Mouse (Mus musculus): ENCODE measurements around the gene Stoml1.

Gene Stoml1

DNA sequence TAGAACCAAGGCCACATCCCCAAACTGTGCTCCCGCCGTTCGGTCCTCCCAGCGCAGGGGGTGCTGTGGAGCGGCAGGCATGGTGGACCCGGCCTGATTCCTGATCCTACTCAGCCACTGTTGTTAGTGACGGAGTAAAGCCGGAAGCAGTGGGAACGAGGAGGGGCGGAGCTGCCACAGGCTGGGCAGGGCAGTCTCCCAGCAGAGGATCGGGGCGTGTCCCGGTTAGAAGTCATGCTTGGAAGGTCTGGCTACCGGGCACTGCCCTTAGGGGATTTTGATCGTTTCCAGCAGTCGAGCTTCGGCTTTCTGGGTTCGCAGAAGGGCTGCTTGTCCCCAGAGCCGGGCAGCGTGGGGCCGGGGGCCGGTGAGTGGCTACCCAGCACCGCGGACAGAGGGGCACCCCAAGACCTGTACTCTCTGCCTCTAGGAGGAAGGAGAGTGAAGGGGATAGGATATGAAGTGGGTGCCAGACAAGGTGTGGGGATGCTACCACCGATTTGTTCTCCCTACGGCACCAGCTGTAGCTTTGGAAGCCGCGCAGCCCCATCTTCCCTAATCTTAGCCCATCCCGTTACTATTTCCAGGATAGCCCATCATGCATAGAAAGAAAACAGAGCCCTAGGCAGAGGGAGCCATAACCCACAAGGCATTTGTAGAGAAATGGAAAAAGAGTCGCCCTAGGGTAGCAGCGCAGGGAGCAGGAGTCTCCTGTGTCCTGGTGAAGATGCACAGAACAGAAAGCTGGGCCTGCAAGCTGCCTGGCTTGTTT, at the start of gene Stoml1:
Gene Stoml1, plus strand, starts transcription at position 132 of the 772 bp plus-strand sequence.
- peak; percentile 87 to 89 for DNase-seq (ENCODE audit: low spot score in 2 of 2)

DNA sequence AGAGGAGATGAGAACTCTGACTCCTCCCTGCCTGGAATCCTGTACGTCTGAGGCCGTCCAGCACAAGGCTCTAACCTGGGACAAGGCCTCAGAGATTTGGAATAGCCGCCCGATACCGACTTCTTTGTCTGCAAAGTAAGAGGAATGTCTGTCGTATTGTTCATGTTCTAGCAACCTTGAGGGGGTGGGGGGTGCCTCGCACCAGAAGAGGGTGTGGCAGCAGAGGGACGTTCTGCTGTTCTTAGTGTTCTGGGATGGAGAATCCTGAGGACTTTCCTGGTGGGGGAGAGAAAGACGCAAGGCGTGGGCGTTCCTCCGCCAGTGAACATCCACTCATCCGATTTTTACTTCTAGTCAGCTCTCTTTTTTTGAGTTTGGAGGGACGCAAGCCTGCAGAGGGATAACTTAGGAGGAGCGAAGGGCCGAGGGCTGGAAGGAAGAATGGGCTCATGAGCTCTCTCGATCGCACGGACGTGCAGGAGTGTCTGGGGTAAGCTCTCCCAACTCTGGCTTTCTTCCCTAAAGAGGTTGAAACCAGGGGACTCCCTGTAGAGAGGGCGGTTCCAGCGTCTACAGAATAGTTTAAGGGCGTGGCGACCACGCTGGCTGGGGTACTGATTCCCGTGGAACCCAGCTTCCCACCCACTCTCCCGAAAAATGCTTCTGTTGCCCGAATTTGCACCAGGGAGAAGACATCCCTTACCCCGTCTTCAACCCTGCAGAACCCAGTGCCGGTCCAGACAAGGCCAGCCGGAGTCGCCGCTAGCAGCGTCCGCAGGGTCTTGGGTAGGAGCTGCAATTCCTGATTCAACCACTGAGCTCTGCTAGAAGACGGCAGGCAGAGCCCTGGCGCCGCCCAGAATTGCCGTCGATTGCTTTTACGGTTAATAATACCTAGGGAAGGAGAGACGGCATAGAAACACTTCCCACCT, 49.2 kb upstream of the Stoml1 start, which contains the start of the genes Islr and Islr2:
Gene Islr, minus strand, starts transcription at position 791 of the 932 bp plus-strand sequence.
Gene Islr2, minus strand, starts transcription at position 804 of the 932 bp plus-strand sequence.
- DNase-seq (ENCODE audit: low spot score in 2 of 2), result peak in 1 of 2 experiments; percentile 54

GRCm38 (mm10) chr9:58204448-58205000, 48.4 kb upstream of the Stoml1 start:
- peak; percentile 77 to 91 for DNase-seq (ENCODE audit: low spot score in 2 of 2)

DNA sequence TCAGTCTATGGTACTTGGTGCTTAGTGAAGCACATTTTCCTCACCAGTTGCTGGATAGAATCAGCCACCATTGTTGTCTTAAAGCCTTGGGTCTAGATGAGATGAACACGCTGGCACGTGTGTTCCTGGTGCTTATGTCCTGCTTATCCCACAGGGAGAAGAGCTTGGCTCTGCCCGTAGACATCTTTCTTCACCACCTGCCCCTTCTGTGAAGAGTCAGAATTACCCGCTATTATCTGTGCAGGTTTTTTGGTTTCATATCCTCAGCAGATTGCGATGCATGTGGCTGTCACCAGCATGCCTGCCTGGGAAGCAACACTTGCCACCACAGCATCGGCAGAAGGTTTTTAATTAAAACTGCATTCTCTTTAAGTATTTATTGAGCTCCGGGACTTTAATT, 47.0 kb upstream of the Stoml1 start:
- no peak for DNase-seq (ENCODE audit: low spot score in 2 of 2)

GRCm38 (mm10) chr9:58209462-58210303, 43.3 kb upstream of the Stoml1 start:
- no peak for DNase-seq (ENCODE audit: low spot score in 2 of 2)

- DNase-seq (ENCODE audit: low spot score in 2 of 2), result no peak
Measured at GRCm38 (mm10) chr9:58210304-58210627, 42.7 kb upstream of the Stoml1 start.

- no peak for DNase-seq (ENCODE audit: low spot score in 2 of 2)
Measured at GRCm38 (mm10) chr9:58213377-58213776, 39.6 kb upstream of the Stoml1 start.

DNA sequence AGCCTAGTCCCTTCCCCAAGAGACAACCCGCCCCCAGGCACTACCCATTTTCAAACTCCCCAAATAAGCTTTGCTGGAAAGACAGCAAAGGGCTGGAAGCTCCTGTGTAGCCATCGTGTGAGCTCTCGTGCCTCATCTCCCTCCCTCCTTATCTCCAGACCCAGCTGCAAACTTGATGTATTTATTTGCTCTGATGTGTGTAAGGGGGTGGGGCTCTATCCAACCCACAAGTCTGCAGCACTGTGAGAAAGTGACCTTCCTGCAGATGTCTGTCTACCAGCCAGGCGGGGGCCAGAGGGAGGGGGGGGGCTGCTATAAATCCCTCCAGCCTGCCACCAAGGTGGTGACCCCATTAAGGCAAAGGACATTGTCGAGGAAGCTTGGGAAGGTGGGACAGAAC, 39.1 kb upstream of the Stoml1 start:
- DNase-seq (ENCODE audit: low spot score in 2 of 2), result no peak

DNA sequence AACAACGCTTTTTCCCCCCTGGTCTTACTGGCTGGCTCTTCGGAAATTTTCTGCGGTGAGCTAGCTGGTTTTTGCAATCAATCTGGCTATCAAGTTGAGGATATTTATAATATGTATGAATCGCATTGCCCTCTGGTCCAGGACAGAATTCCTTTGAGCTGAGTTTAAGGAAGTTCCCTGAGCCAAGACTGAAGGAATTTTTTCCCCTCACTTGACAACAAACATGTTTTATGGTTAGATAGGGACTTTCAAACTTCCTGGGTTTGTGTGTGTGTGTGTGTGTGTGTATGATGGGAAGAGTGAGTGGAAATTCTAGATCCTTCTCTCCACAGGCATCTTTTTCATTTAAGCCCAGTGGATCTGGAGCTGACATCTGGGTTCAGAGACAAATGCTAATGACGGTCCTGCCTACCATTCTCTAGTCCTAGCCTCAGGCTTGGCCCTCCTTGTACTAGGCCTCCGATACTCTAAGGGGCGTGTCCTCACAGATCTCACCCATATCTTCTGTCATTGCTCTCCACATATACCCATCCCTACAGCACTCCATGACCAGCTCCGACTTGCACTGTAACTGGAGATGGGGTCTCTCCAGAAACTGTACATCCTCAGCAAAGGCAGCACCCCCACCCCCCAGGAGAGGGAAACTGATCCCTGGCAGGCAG, 38.3 kb upstream of the Stoml1 start:
- no peak for DNase-seq (ENCODE audit: low spot score in 2 of 2)

- peak in 1 of 2 experiments; percentile 33 for DNase-seq (ENCODE audit: low spot score in 2 of 2)
Measured at GRCm38 (mm10) chr9:58216402-58216801, 36.6 kb upstream of the Stoml1 start.

GRCm38 (mm10) chr9:58218539-58218938, 34.4 kb upstream of the Stoml1 start:
- DNase-seq (ENCODE audit: low spot score in 2 of 2), result no peak

DNA sequence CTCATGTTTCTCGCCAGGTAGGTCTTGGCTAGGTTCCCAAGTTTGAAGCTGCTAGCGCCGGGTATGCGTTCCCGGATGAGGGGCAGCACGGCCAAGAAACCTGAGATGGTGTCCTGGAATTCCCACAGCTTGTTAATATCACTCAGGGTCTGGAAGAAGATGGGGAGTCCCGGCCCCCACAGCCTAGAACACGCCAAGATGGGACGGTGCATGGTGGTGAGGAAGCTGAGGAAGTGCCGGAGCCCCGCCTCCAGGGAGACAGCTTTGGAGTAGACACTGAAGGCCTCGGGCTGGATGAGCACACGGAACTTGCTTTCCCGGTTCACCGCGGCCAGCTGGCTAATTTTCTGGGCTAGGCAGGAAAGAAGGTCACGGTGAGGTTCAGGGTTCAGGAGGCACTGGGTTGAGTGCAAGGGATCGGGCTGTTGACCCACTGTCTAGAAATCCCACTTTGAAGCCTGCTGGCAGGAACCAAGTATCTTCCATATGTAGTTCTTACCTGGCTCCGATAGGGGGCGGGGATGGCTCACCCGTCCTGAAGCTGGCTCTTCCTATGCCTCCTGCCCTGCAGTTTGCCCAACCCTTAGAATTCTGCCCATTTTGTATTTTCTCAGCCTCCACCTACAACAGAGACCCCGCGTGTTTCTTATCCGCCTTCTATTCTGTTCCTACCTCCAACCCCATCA, 32.6 kb upstream of the Stoml1 start:
- no peak for DNase-seq (ENCODE audit: low spot score in 2 of 2)

DNA sequence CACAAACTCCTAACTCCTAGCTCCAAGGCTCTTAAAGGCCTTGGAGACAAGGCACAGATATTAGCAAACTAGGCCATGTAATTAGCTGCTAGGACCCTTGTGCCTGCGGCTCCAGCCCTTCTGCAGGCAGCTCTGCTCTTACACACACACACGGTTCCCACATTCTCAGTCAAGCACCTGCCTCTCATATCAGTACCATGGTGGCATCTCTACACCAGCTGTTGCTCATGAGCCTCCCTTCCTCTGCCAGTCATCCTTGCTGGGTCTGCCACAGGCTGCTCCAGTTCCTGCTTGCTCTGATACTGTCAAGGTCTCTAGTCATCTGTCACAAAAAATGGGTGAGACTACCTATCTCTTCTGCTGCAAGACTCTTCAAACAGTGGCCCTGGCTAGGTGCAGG, 28.6 kb upstream of the Stoml1 start:
- no peak for DNase-seq (ENCODE audit: low spot score in 2 of 2)

DNA sequence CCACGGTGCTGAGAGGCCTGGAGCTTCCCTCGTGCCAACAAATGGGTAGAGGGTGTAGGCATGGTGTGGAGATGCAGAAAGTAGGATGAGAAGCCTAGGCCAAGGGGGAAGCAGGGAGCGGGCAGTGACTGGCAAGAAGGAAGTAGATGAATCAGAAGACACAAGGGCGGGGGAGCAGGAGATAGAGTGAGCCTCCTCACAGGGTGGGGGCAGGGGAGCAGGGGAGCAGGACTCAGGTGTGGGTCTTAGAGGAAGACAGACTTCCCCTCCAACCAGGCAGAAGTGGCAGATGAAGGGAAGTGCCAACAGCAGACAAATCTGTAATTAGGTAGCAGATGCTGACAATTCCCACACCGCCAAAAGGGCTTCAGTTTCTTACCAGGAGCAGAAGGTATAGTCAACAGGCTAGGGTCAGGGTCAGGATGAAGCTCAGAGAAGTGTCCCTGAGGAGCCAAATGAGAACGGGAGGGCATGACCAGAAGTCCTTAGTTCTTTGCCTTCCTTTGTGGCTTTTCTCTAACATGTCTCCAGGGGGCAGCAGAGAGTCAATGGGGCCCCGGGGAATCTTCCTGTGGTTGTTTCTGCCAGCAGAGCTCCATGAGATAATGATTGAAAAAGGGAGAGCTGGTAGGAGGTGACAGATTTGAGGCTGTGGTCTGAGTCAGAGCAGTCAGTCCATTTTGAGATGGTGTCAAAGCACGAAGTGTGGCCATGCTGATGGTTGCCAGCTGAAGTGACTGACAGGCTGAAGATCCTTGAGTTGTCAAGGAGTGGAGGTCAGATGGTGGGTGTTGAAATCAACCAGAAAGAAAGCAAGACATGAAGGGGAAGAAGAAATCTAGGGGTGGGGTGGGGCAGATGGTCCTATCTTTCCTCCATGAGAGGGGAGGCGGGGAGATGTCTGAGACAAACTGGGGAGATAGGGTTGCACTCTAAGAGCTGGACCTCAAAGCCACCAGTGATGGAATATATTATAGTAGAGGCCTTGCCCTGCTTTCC, 26.8 kb upstream of the Stoml1 start:
- no peak for DNase-seq (ENCODE audit: low spot score in 2 of 2)

- no peak for DNase-seq (ENCODE audit: low spot score in 2 of 2)
Measured at GRCm38 (mm10) chr9:58228777-58229466, 24.0 kb upstream of the Stoml1 start.

GRCm38 (mm10) chr9:58231746-58232145, 21.2 kb upstream of the Stoml1 start:
- no peak for DNase-seq (ENCODE audit: low spot score in 2 of 2)

- no peak for DNase-seq (ENCODE audit: low spot score in 2 of 2)
Measured at GRCm38 (mm10) chr9:58232374-58232773, 20.6 kb upstream of the Stoml1 start.

GRCm38 (mm10) chr9:58234502-58235015, 18.4 kb upstream of the Stoml1 start:
- no peak for DNase-seq (ENCODE audit: low spot score in 2 of 2)
